Mouse (Mus musculus) midbrain, embryonic 15.5 days (tissue): ENCODE results near the gene Olfr516. TPM values are rescaled to one million over a fixed set of nuclear protein-coding genes. Genes with fewer than 3 reads are reported as not detected.
A peak's percentile ranks its signal among the peaks of the same experiment; 100 is the strongest.
"Not testable (repeated sequence)": the region's sequence is repeated elsewhere in the genome, so short reads cannot be mapped to it uniquely, and the experiment has no call there.

Experiments used
- ATAC-seq: fragments of 200-750 bp; cut with Nextera tagmentation; replicated peaks from 2 replicates; pipeline ENCODE4 v1.8.0; 2017; ENCODE audit warnings: moderate TSS enrichment
- H3K27ac ChIP-seq: fragments of 300-500 bp; sonication (generic); 2 replicates; pipeline ENCODE4 v1.5.1; 2015; ENCODE audit warnings: mild to moderate bottlenecking, inconsistent platforms
- H3K27me3 ChIP-seq: fragments of 300-500 bp; sonication (generic); replicated peaks from 2 replicates; pipeline ENCODE4 v1.6.1; 2015; ENCODE audit warnings: inconsistent platforms
- H3K36me3 ChIP-seq: fragments of 300-500 bp; sonication (generic); replicated peaks from 2 replicates; pipeline ENCODE4 v1.6.1; 2015; ENCODE audit warnings: inconsistent platforms
- H3K4me1 ChIP-seq: fragments of 300-500 bp; sonication (generic); 2 replicates; pipeline ENCODE4 v1.6.1; 2015; ENCODE audit warnings: inconsistent platforms
- H3K4me2 ChIP-seq: fragments of 300-500 bp; sonication (generic); 2 replicates; pipeline ENCODE4 v1.6.1; 2015; ENCODE audit warnings: inconsistent platforms, mild to moderate bottlenecking, moderate library complexity
- H3K4me3 ChIP-seq: fragments of 300-500 bp; sonication (generic); 2 replicates; pipeline ENCODE4 v1.5.1; 2015; ENCODE audit warnings: mild to moderate bottlenecking, inconsistent platforms
- H3K9ac ChIP-seq: fragments of 300-500 bp; sonication (generic); 2 replicates; pipeline ENCODE4 v1.6.1; 2015; ENCODE audit warnings: mild to moderate bottlenecking, inconsistent platforms
- H3K9me3 ChIP-seq: fragments of 300-500 bp; sonication (generic); 2 replicates; pipeline ENCODE4 v1.6.1; 2016; ENCODE audit warnings: inconsistent platforms
- WGBS: fragments of 180-500 bp; shearing (Covaris S2); methylation state at CpG from one replicate; pipeline ENCODE4 v1.1.7; 2015; ENCODE audit warnings: mixed read lengths; 5-methylcytosine and 5-hydroxymethylcytosine counted together
- polyA plus RNA-seq: library from polyadenylated mRNA; unstranded; fragments of >200 nt; fragmentation: Nextera tagmentation; extraction: Ambion mirVana; gene quantifications from 2 replicates; pipeline ENCODE4 v1.2.1, GENCODE M21; 2015

The Olfr516 gene
- not detected in 2 replicates for polyA plus RNA-seq

DNA sequence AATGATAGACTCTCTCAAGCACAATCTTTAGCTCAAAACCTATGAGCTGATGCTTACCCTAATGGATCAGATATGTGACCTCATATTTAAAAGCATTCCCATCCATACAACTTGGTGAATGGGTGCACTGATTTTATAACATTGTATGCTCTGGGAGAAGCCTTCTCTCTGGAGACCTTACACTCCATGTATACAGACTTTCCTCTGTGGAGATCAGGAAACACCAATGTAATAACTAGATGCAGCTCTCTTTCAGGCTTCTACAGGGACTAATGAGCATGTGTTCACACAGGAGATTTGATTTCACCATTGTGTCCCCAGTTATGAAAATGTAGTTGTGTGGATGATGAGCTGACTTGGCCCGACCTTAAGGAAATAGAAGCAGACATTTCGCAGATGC lies at the start of gene Olfr516:
Gene Olfr516, minus strand, starts transcription at position 101 of the 400 bp plus-strand sequence.
- 94% methylated on average over 2 of the region's 2 CpGs for WGBS
- Histone ChIP-seq H3K9me3 (no peaks in the 10 kb centered on the region), H3K4me2 (no peak within 1 kb of the TSS), H3K36me3 (no peaks in the 10 kb centered on the region), H3K4me3 (no peak within 1 kb of the TSS), H3K4me1 (no peaks in the 10 kb centered on the region), H3K27ac (no peak within 1 kb of the TSS), H3K27me3 (no peaks in the 10 kb centered on the region), H3K9ac (no peak within 1 kb of the TSS)
- no peak for ATAC-seq

DNA sequence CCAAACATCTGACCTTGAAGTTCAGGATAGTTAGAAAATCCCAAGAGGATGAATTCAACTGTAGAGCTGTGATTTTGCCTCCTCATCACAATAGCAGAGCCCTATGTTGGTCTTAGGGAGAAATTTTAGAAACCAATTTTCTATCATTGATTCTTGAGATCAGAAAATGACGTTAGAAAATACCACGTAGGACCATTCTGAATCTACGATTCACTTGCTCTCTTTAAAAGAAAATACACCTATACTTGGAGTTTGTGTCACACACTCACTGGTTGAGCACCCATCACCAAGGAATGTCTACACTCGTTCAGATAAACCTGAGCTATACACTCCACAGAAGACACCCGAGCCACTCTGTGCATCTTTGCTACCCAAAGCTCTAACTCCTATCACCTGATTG lies 44.0 kb upstream of the Olfr516 start, which contains the start of gene Olfr519:
Gene Olfr519, minus strand, starts transcription at position 101 of the 400 bp plus-strand sequence.
- Histone ChIP-seq H3K27ac (no peak within 1 kb of the TSS), H3K27me3 (no peaks in the 10 kb centered on the region), H3K9me3 (no peaks in the 10 kb centered on the region), H3K4me2 (no peak within 1 kb of the TSS), H3K9ac (no peak within 1 kb of the TSS), H3K36me3 (no peaks in the 10 kb centered on the region), H3K4me3 (no peak within 1 kb of the TSS), H3K4me1 (no peaks in the 10 kb centered on the region)
- no peak for ATAC-seq
- WGBS, result 89% methylated on average over 5 of the region's 5 CpGs

DNA sequence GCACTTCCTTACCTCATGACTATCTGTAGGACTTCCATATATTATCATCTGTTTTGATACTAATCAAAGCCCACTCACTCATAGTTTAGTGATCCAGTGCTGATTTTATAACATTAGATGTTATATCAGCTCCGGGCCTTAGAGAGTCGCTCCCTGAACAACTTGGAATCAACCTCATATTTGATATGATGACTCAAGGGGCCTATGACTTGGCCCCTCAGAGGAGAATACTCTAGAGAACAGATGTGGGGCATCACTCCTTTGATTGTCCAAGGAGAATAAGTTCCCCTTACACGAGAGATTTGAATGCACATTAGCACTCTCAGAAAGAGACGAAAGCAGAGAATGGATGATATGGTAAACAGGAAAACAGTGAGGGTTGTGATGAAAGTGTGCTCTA lies 34.6 kb upstream of the Olfr516 start, which contains the start of gene Olfr518:
Gene Olfr518, minus strand, starts transcription at position 101 of the 400 bp plus-strand sequence.
- no peaks in the 10 kb centered on the region for H3K9me3 ChIP-seq
- H3K4me3 ChIP-seq, result no peak within 1 kb of the TSS
- ATAC-seq, result no peak
- H3K4me2 ChIP-seq, result no peak within 1 kb of the TSS
- H3K27ac ChIP-seq, result no peak within 1 kb of the TSS
- H3K4me1 ChIP-seq, result no peaks in the 10 kb centered on the region
- H3K36me3 ChIP-seq, result no peaks in the 10 kb centered on the region
- no peaks in the 10 kb centered on the region for H3K27me3 ChIP-seq
- no peak within 1 kb of the TSS for H3K9ac ChIP-seq
- WGBS, result 79% methylated on average over 4 of the region's 4 CpGs

DNA sequence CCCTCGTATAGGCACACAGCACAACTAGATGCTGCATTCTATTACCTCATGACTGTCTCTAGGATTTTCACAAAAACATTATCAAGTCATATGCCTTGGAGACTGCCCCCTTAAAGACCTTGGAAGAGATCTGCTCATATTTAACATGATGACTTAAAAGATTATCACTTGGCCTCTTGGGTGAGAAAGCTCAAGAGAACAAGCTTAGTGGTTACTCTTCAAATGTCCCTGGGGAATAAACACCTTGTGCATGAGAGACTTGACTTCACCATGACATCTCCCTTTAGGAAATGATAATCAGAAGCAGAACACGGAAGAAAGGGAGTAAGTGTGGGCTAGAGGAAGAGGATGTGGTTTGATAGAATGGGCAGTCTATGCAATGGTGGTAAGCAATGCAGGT lies 21.9 kb upstream of the Olfr516 start, which contains the start of gene Olfr517:
Gene Olfr517, minus strand, starts transcription at position 101 of the 400 bp plus-strand sequence.
- no peaks in the 10 kb centered on the region for H3K27me3 ChIP-seq

DNA sequence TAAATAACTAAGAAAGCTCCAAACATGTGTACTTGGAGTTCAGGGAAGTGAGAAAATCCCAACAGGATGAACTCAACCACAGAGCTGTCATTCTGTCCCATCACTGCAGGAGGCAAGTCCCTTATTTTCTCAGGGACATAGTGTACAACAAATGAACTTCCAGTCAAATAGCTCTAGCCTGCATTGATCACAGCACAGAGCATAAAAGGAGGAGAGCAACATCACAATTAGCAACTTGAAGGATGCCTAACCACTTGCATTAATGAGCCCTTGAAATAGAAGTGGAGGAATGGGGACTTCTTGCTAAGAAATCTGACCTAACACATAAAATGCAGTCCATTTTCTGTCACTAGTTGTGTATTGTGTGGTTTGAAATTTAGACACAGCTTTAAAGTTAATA lies 24.4 kb downstream of the Olfr516 start, which contains the start of gene Olfr514:
Gene Olfr514, minus strand, starts transcription at position 101 of the 400 bp plus-strand sequence.
- Histone ChIP-seq H3K27me3 (no peaks in the 10 kb centered on the region), H3K36me3 (no peaks in the 10 kb centered on the region), H3K4me2 (no peak within 1 kb of the TSS), H3K9me3 (no peaks in the 10 kb centered on the region), H3K9ac (no peak within 1 kb of the TSS), H3K4me3 (no peak within 1 kb of the TSS), H3K4me1 (no peaks in the 10 kb centered on the region), H3K27ac (no peak within 1 kb of the TSS)
- no peak for ATAC-seq

More for the DNA sequence above, 21.9 kb upstream of the Olfr516 start, which contains the start of gene Olfr517:
- no peak within 1 kb of the TSS for H3K27ac ChIP-seq
- no peak for ATAC-seq
- H3K4me3 ChIP-seq, result no peak within 1 kb of the TSS
- no peaks in the 10 kb centered on the region for H3K4me1 ChIP-seq
- no peak within 1 kb of the TSS for H3K4me2 ChIP-seq
- H3K36me3 ChIP-seq, result no peaks in the 10 kb centered on the region
- no peaks in the 10 kb centered on the region for H3K9me3 ChIP-seq
- WGBS, result 64% methylated on average over 2 of the region's 2 CpGs
- H3K9ac ChIP-seq, result no peak within 1 kb of the TSS

DNA sequence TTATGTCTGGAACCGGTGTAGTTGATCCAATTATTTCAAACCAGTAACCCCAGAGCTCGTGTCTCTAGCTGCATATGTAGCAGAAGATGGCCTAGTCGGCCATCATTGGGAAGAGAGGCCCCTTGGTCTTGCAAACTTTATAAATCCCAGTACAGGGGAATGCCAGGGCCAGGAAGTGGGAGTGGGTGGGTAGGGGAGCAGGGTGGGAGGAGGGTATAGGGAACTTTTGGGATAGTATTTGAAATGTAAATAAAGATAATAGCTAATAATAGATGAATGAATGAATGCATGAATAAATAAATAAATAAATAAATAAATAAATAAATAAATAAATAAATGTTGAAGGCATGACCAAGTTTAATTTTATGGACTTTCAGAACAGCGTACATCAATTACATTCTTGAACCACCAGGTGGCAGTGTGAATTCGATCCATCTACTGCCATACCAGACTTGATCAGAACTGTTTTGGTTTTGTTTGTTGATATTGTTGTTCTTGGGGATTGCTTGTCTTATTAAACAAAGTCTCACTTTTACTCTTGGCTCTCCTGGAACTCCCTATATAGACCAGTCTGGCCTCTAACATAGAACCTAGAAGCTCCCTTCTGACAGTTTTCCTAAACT lies 35.6 kb downstream of the Olfr516 start:
- H3K9ac ChIP-seq, H3K4me2 ChIP-seq, H3K27me3 ChIP-seq, H3K4me3 ChIP-seq, H3K27ac ChIP-seq, H3K9me3 ChIP-seq, H3K4me1 ChIP-seq, H3K36me3 ChIP-seq: not testable (repeated sequence)
- WGBS, result 52% methylated on average over 5 of the region's 5 CpGs
- ATAC-seq, result peak; percentile 71; the same call in 1 of the 2 replicates

DNA sequence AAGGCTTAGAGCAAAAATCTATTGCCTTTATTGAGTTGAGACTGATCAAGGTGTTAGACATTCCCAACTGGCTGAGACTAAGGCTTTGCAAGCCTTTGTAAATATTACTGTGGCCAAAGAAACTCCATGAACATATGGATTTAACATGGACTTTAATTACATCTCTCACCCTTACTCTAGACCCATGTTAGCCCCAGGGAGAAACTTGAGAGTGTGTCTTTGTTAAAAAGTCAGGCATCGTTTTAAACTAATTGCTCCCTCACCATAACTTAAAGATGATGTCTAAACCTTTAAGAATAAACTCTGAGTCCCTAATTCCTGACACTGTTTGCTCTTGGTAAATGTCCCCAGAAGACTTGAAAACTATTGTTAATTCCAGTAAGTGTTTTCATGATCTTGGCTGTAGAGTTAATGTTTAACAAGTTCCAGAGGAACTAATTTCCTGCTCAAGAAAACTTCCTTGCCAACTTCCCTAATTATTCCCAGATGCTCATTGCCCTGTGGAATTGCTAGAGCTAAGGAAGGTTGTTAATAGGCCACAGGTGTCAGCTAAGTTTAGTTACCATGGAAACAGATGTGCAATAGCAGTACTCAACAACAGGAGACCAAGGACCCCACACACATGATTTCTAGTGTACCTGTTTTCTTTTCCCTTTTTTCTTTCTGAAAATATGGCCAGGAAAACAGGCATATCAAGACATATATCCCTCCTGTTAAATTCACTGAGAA lies 53.0 kb downstream of the Olfr516 start:
- Histone ChIP-seq H3K9ac (no peak overlapping the region), H3K4me1 (no peaks in the 10 kb centered on the region)
- WGBS, result 75% methylated on average over 1 of the region's 1 CpGs

More for the DNA sequence above, 53.0 kb downstream of the Olfr516 start:
- Histone ChIP-seq H3K36me3 (no peaks in the 10 kb centered on the region), H3K9me3 (no peaks in the 10 kb centered on the region), H3K4me2 (no peak overlapping the region), H3K27me3 (no peaks in the 10 kb centered on the region), H3K27ac (no peak overlapping the region), H3K4me3 (no peak overlapping the region)
- ATAC-seq, result no peak

Other genes with a start within 250 kb of the Olfr516 start
- not detected in 2 replicates for gene Olfr506, start 239.7 kb downstream of the Olfr516 start, polyA plus RNA-seq
- gene Olfr507, start 228.7 kb downstream of the Olfr516 start, polyA plus RNA-seq, result not detected in 2 replicates
- gene Olfr508, start 220.5 kb downstream of the Olfr516 start, polyA plus RNA-seq, result not detected in 2 replicates
- gene Olfr509, start 198.6 kb downstream of the Olfr516 start, polyA plus RNA-seq, result 0.09 TPM in 1 of 2 replicates, not detected in the other
- gene Olfr510, start 184.1 kb downstream of the Olfr516 start, polyA plus RNA-seq, result not detected in 2 replicates
- not detected in 2 replicates for gene Olfr512, start 137.2 kb downstream of the Olfr516 start, polyA plus RNA-seq
- not detected in 2 replicates for gene Olfr513, start 99.6 kb downstream of the Olfr516 start, polyA plus RNA-seq
- not detected in 2 replicates for gene Olfr514, start 24.5 kb downstream of the Olfr516 start, polyA plus RNA-seq
- gene Olfr517, start 21.9 kb upstream of the Olfr516 start, polyA plus RNA-seq, result not detected in 2 replicates
- not detected in 2 replicates for gene Olfr518, start 34.5 kb upstream of the Olfr516 start, polyA plus RNA-seq
- not detected in 2 replicates for gene Olfr519, start 43.9 kb upstream of the Olfr516 start, polyA plus RNA-seq
- not detected in 2 replicates for gene Nlrp10, start 79.6 kb upstream of the Olfr516 start, polyA plus RNA-seq
- 71.6 and 80.4 TPM in 2 replicates for gene Eif3f, start 83.9 kb upstream of the Olfr516 start, polyA plus RNA-seq
- 57.0 and 63.1 TPM in 2 replicates for gene Tub, start 99.8 kb upstream of the Olfr516 start, polyA plus RNA-seq
- 35.1 and 39.1 TPM in 2 replicates for gene Ric3, start 232.8 kb upstream of the Olfr516 start, polyA plus RNA-seq